Mouse (Mus musculus): ENCODE measurements at regions not wholly inside any gene's neighbourhood (a gene's known extent, or its start where the extent isn't known, plus 50 kb on each side); places are given as distances from the start of the nearest gene placed in this dataset.

DNA sequence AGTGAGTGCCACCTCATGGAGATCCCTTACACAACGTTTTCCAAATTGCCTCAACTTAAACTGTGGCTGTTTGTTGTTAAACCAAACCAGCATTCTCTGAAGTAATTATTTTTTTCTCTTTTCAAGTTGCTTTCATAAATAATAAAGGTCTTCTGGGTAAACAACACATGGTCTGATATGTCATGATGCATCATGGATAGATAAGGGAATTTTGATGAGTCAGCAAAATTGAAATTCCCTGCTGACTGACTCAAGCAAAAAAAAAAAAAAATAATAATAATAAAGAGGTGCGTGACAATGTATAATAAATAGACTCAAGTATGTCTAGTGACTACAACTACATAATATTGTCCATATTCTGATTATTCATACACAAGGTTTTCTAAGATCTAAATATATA, 201.8 kb downstream of the Adgb start:
- no peak for TF ChIP-seq CTCF (IDR thresholded peaks at IDR 0.05; ENCODE audit: borderline replicate concordance, insufficient read depth, low read length)
- TF ChIP-seq POLR2A (IDR thresholded peaks at IDR 0.05; ENCODE audit: low read depth, low read length), result no peak

Measured in embryonic fibroblast, embryonic 13.5 days (primary cell).